Mouse (Mus musculus) large intestine, adult 2 months (tissue): ENCODE data around the gene Ncs1. TPM values are rescaled to one million over a fixed set of nuclear protein-coding genes. Genes with fewer than 3 reads are reported as not detected.

ENCODE experiments used
- DNase-seq: peaks from one replicate; pipeline ENCODE4 v3.0.0-alpha.2; 2012; ENCODE audit warnings: low read depth, low spot score
- WGBS: fragments of 180-500 bp; shearing (Covaris S2); methylation state at CpG from one replicate; pipeline ENCODE4 v1.1.7; 2018; 5-methylcytosine and 5-hydroxymethylcytosine counted together
- polyA plus RNA-seq: library from polyadenylated mRNA; depleted of rRNA; stranded (reverse); fragments of >200 nt; gene quantifications from 2 replicates; pipeline ENCODE4 v1.2.3, GENCODE M21; 2012; rRNA removed

The Ncs1 gene
- polyA plus RNA-seq, 1 experiment: 1.8 TPM

- no peak for DNase-seq
- WGBS: 35% methylated on average over 15 of the region's 15 CpGs
Observed at GRCm38 (mm10) chr2:31309549-31309948, 63.9 kb downstream of the Ncs1 start.

GRCm38 (mm10) chr2:31314007-31314465 lies 68.4 kb downstream of the Ncs1 start, which contains the start of gene Hmcn2:
Gene Hmcn2 (plus strand): TSS chr2:31314415.
- no peak for DNase-seq
- 4% methylated on average over 33 of the region's 33 CpGs for WGBS

GRCm38 (mm10) chr2:31318162-31318561 lies 72.5 kb downstream of the Ncs1 start:
- no peak for DNase-seq
- 13% methylated on average over 2 of the region's 2 CpGs for WGBS

- no peak for DNase-seq
- 49% methylated on average over 2 of the region's 2 CpGs for WGBS
Observed at GRCm38 (mm10) chr2:31319200-31319599, 73.6 kb downstream of the Ncs1 start.

- WGBS: 51% methylated on average over 10 of the region's 10 CpGs
- no peak for DNase-seq
Observed at GRCm38 (mm10) chr2:31327186-31327585, 81.6 kb downstream of the Ncs1 start.

- no peak for DNase-seq
- 35% methylated on average over 12 of the region's 12 CpGs for WGBS
Observed at GRCm38 (mm10) chr2:31337706-31338330, 92.2 kb downstream of the Ncs1 start.

- 51% methylated on average over 9 of the region's 9 CpGs for WGBS
Observed at GRCm38 (mm10) chr2:31339826-31340225, 94.2 kb downstream of the Ncs1 start.

GRCm38 (mm10) chr2:31341726-31342535 lies 96.3 kb downstream of the Ncs1 start:
- DNase-seq: no peak
- WGBS: 69% methylated on average over 8 of the region's 8 CpGs

More at GRCm38 (mm10) chr2:31339826-31340225, 94.2 kb downstream of the Ncs1 start:
- no peak for DNase-seq

Other genes with a start within 250 kb of the Ncs1 start
- gene Fnbp1, start 103.8 kb upstream of the Ncs1 start, polyA plus RNA-seq: 24.3 and 30.2 TPM in 2 replicates
- gene Gpr107, start 93.5 kb upstream of the Ncs1 start, polyA plus RNA-seq: 26.6 and 35.9 TPM in 2 replicates
- 54.9 and 69.9 TPM in 2 replicates for gene Hmcn2, start 68.6 kb downstream of the Ncs1 start, polyA plus RNA-seq
- 12.8 and 20.7 TPM in 2 replicates for gene Ass1, start 224.4 kb downstream of the Ncs1 start, polyA plus RNA-seq